Mouse (Mus musculus) forebrain, embryonic 13.5 days (tissue): ENCODE data around the gene Vwa8. TPM values are rescaled to one million over a fixed set of nuclear protein-coding genes. Genes with fewer than 3 reads are reported as not detected.

Source experiments
- ATAC-seq: fragments of 200-750 bp; cut with Nextera tagmentation; 2 replicates; pipeline ENCODE4 v1.8.0; 2017
- H3K27ac ChIP-seq: fragments of 300-500 bp; sonication (generic); 2 replicates; pipeline ENCODE4 v1.5.1; 2015; ENCODE audit warnings: inconsistent platforms, mild to moderate bottlenecking, moderate library complexity
- H3K27me3 ChIP-seq: fragments of 300-500 bp; sonication (generic); 2 replicates; pipeline ENCODE4 v1.6.1; 2015; ENCODE audit warnings: mild to moderate bottlenecking, inconsistent platforms
- H3K36me3 ChIP-seq: fragments of 300-500 bp; sonication (generic); 2 replicates; pipeline ENCODE4 v1.6.1; 2015; ENCODE audit warnings: mild to moderate bottlenecking, inconsistent platforms; ENCODE audit not compliant: poor library complexity, severe bottlenecking
- H3K4me1 ChIP-seq: fragments of 300-500 bp; sonication (generic); 2 replicates; pipeline ENCODE4 v1.6.1; 2015; ENCODE audit warnings: inconsistent platforms
- H3K4me2 ChIP-seq: fragments of 300-500 bp; sonication (generic); 2 replicates; pipeline ENCODE4 v1.6.1; 2015; ENCODE audit warnings: inconsistent platforms, mild to moderate bottlenecking, moderate library complexity
- H3K4me3 ChIP-seq: fragments of 300-500 bp; sonication (generic); 2 replicates; pipeline ENCODE4 v1.5.1; 2015; ENCODE audit warnings: mild to moderate bottlenecking, inconsistent platforms
- H3K9ac ChIP-seq: fragments of 300-500 bp; sonication (generic); 2 replicates; pipeline ENCODE4 v1.6.1; 2015; ENCODE audit warnings: mild to moderate bottlenecking, inconsistent platforms
- H3K9me3 ChIP-seq: fragments of 300-500 bp; sonication (generic); replicated peaks from 2 replicates; pipeline ENCODE4 v1.6.1; 2016; ENCODE audit warnings: inconsistent platforms
- WGBS: fragments of 180-500 bp; shearing (Covaris S2); methylation state at CpG from one replicate; pipeline ENCODE4 v1.1.7; 2015; 5-methylcytosine and 5-hydroxymethylcytosine counted together
- polyA plus RNA-seq: library from polyadenylated mRNA; unstranded; fragments of >200 nt; fragmentation: Nextera tagmentation; extraction: Ambion mirVana; gene quantifications from 2 replicates; pipeline ENCODE4 v1.2.1, GENCODE M21; 2015

The Vwa8 gene
- polyA plus RNA-seq, 1 experiment from 2014 or later, result 5.2 TPM

DNA sequence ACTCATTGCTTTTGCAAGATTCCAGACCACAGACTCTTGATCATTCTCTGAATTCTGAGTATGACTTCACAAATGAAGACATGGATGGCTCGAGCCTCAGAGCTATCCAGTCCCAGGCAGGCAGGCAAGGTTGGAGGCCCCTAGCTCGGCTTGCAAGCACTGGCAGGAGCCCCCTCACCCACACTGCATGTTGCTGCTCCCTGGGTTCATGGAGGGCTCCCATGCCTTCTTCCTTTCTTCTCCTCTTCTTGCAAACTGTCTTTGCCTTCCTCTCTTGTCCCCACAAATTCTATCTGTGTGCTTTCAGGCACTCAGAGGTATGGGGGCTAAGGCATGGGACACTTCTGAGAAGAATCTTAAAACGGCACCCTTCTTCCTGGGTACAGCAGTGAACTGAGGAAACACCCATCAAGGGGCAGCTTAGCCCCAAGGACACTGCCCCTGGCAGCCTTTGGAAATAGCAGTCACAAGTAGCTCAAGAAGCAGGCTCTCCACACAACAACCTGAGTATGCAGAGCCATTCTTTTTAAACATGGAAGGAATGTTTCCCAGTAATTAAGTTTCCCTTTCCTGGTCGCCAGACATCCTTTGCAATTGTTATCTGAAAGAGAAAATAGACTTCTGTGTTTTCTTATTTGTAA lies 354.0 kb downstream of the Vwa8 start:
- ATAC-seq, result peak; percentile 34; the same call in 1 of the 2 replicates
- no peak overlapping the region for H3K9ac ChIP-seq
- no peak overlapping the region for H3K4me3 ChIP-seq
- no peaks in the 10 kb centered on the region for H3K36me3 ChIP-seq
- WGBS, result 11% methylated on average over 4 of the region's 4 CpGs
- H3K4me1 ChIP-seq, result peaks cover 70% of the 10 kb centered on the region
- H3K27me3 ChIP-seq, result no peaks in the 10 kb centered on the region
- H3K4me2 ChIP-seq, result peak overlapping the region; percentile 21; the same call in 1 of the 2 replicates
- H3K27ac ChIP-seq, result peak overlapping the region; percentile 96
- no peaks in the 10 kb centered on the region for H3K9me3 ChIP-seq

DNA sequence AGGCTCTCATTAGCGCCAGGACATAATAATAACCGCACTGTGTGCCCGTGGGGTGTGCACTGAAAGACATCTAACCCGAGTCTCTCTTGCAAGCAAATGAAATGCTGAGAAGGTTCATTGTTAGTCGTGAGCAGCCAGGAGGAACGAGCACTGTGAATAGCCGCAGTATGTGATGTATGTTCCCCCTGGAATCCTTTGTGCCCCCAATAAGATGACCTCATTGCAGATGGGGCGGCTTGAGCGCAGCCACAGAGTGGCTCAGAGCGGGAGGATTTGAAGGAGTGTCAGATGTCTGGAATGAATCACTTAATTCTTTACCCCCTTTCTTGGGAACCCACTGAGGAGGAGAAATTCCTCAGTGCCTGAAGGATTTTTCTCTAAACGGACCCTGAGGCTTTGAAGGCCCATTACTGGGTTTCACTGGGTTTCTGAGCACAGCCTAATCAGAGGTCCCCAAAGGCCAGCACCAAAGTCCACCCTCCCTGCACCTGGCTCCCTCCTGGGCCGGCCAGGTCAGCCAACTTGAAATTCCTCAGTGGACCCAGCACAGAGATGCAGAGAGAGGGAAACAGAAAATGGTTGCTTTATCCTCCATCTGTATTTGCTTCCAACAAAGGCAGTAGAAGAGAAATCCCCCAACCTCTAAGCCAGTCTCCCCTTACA lies 354.8 kb downstream of the Vwa8 start:
- no peak overlapping the region for H3K9ac ChIP-seq
- no peak overlapping the region for H3K4me3 ChIP-seq
- under 1% methylated on average over 12 of the region's 12 CpGs for WGBS
- no peaks in the 10 kb centered on the region for H3K27me3 ChIP-seq
- H3K4me1 ChIP-seq, result peaks cover 70% of the 10 kb centered on the region
- ATAC-seq, result peak; percentile 95
- H3K4me2 ChIP-seq, result peak overlapping the region; percentile 31
- H3K27ac ChIP-seq, result peak overlapping the region; percentile 96
- no peaks in the 10 kb centered on the region for H3K36me3 ChIP-seq
- no peaks in the 10 kb centered on the region for H3K9me3 ChIP-seq

DNA sequence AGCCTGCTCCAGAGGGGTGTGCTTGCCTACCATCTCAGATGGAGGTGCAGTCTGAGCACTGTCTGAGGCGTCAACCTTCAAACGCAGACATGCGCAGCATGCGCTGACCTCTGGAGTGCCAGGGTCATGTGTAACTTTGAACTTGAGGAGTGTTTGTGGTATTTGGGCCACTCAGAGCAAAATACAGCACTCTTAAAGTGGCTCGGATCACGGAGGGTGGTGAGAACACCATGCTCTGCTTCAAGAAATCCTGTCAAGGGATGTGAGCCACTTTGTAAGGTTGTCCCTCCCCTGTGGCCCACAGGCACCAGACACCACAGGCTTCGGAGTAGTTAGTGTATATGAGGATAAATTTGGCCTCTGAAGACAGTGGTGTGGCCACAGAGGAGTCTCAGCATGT lies 356.0 kb downstream of the Vwa8 start:
- Histone ChIP-seq H3K9ac (no peak overlapping the region), H3K36me3 (no peaks in the 10 kb centered on the region), H3K9me3 (no peaks in the 10 kb centered on the region), H3K4me2 (no peak overlapping the region), H3K27me3 (no peaks in the 10 kb centered on the region), H3K4me1 (peaks cover 65% of the 10 kb centered on the region), H3K27ac (peak overlapping the region; percentile 96), H3K4me3 (no peak overlapping the region)
- WGBS, result 89% methylated on average over 7 of the region's 7 CpGs
- no peak for ATAC-seq

DNA sequence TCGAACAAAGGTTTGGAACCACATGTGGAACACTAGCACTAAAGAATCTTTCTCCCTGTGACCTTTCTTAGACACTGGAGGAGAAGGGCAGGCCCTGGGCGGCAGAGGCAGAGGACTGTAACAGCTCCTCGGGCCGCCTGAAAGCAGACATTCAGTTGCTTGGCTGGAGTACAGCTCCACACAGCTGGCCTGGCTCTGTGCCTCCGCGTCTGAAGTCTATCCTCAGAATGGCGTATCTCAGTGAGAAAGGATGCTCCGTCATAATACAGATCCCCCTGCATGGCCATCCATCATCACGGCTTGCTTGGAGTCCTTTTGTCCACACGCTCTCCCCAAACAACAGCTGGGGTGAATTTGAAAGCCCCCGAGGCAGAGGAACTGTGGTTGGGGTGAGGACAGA lies 357.4 kb downstream of the Vwa8 start:
- no peak overlapping the region for H3K4me3 ChIP-seq
- H3K4me2 ChIP-seq, result no peak overlapping the region
- H3K27ac ChIP-seq, result peak overlapping the region; percentile 96
- peak; percentile 34; the same call in 1 of the 2 replicates for ATAC-seq
- H3K9me3 ChIP-seq, result no peaks in the 10 kb centered on the region
- peaks cover 52% of the 10 kb centered on the region for H3K4me1 ChIP-seq
- WGBS, result 42% methylated on average over 11 of the region's 11 CpGs
- H3K36me3 ChIP-seq, result no peaks in the 10 kb centered on the region
- H3K27me3 ChIP-seq, result no peaks in the 10 kb centered on the region
- H3K9ac ChIP-seq, result no peak overlapping the region

DNA sequence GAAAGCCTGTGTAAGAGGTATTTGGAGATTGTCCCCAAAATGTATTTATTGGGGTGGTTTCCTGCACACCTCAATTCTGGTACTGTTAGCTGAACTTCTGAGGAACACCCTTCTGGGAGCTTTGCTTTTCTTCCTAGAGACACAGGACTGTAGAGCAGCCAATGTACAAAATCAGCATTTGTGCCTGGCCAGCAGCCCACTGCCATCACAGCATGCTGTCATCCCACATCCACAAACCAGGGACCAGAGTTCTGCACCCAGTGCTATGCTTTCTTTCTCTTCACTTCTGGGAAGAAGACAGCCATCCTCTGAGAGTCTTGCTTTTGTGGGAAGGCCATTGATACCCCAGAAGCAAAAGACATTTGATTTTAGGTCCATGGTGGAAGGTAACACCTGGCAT lies 359.6 kb downstream of the Vwa8 start:
- Histone ChIP-seq H3K9me3 (no peaks in the 10 kb centered on the region), H3K4me3 (no peak overlapping the region), H3K4me1 (peaks cover 34% of the 10 kb centered on the region), H3K36me3 (no peaks in the 10 kb centered on the region), H3K27ac (no peak overlapping the region), H3K9ac (no peak overlapping the region), H3K27me3 (no peaks in the 10 kb centered on the region), H3K4me2 (no peak overlapping the region)
- no peak for ATAC-seq

DNA sequence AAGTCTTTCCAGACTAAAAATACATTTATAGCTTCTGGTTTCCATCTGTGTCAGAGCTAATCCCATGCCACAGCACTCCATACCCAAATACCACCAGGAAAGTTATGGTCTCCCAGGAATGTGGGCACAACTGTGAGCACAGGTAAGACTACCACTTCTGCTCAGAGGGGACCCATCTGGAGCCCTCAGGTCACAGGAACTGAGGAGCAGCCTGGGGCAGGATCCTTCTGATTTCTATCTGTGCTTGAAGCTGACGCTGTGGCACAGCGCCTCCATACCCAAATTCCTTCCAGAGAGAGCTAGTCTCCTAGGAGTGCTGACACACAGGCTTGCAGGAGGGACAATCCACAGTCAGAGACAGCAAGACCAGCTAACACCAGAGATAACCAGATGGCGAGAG lies 361.0 kb downstream of the Vwa8 start:
- Histone ChIP-seq H3K36me3 (no peaks in the 10 kb centered on the region), H3K27me3 (no peaks in the 10 kb centered on the region), H3K4me3 (no peak overlapping the region), H3K4me1 (peaks cover 20% of the 10 kb centered on the region), H3K4me2 (no peak overlapping the region), H3K9ac (no peak overlapping the region), H3K27ac (no peak overlapping the region), H3K9me3 (no peaks in the 10 kb centered on the region)
- WGBS, result 89% methylated on average over 3 of the region's 3 CpGs
- ATAC-seq, result no peak

DNA sequence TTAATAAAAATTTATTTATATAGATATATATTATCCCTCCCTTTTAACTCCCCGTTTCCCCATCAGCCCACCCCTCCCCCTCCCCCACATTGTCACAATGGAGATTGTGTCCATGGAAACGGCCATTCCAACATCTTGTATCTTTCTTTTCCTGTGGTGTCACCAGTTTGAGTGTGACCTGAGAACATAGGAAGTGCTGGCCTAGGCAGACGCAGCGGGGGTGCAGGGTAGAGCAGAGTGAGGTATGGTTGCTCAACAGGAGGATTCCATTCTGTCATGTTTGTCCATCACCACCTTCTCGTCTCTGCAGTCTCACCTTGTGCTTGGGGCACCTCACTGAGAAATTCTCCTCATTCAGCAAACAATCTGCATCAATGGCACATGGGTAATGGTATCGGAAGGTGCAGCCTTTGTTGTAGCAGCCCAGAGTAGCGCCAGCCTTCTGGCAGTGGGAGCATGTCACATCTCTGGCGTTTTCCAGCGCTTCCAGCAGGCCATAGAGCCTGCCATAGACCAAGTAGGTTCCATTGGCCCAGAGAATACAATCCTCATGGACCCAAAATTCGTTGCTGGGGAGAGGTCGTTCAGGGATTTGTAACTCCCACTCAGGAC lies 363.6 kb downstream of the Vwa8 start:
- 87% methylated on average over 11 of the region's 11 CpGs for WGBS
- Histone ChIP-seq H3K9me3 (no peaks in the 10 kb centered on the region), H3K27me3 (no peaks in the 10 kb centered on the region), H3K4me2 (no peak overlapping the region), H3K4me3 (no peak overlapping the region), H3K4me1 (no peaks in the 10 kb centered on the region), H3K27ac (no peak overlapping the region), H3K36me3 (no peaks in the 10 kb centered on the region), H3K9ac (no peak overlapping the region)
- no peak for ATAC-seq

DNA sequence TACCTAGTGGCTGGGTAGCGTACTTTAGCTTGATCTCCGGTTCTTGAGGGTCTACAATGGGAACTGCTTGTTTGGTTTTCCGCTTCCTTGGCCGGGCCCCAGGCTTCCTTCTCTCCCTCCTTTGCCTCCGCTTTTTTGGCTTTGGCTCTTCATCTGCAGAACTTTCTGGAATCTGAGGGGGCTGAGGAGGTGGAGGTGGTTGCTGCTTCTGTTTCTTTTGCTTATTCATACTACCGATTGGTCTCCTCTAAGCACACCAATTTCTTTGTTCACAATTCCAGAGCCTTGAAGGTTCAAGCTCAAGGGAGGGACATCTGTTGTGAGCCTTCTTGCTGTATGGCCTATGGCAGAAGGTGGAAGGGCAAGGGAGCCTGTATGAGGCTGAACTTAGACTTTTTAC lies 365.3 kb downstream of the Vwa8 start:
- H3K9ac ChIP-seq, result no peak overlapping the region
- no peak for ATAC-seq
- H3K9me3 ChIP-seq, result no peaks in the 10 kb centered on the region
- H3K27ac ChIP-seq, result no peak overlapping the region
- WGBS, result 90% methylated on average over 6 of the region's 6 CpGs
- no peak overlapping the region for H3K4me3 ChIP-seq
- H3K4me2 ChIP-seq, result no peak overlapping the region
- no peaks in the 10 kb centered on the region for H3K27me3 ChIP-seq
- no peaks in the 10 kb centered on the region for H3K36me3 ChIP-seq
- H3K4me1 ChIP-seq, result no peaks in the 10 kb centered on the region

DNA sequence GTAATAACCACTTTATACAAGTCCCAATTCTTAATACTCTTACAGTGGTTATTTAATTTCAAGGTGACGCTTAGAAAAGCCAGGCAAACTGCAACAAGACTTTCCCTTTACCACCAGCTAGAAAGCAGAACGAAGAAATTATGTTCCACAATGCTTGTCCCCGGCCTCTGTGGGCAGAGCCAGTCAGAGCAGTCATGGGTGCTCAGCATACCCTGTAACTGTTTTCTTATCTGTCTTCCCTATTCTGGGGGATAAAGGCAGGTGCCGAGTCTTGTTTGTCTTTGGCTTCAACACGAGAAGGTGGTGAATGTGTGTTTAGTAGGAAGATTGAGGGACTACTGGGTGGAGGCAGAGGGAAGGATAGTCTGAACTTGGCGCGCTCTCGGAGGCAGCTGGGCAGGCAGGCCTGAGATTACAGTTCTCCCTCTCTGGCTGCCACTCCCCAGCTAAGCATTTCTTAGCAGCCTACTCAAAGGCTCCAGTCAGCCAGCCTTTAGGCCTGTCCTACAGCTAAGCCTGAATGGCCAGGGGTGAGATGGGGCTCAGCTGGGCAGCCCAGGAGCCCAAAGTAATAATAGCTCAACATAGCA lies 365.9 kb downstream of the Vwa8 start:
- H3K4me2 ChIP-seq, result no peak overlapping the region
- 87% methylated on average over 8 of the region's 8 CpGs for WGBS
- no peak overlapping the region for H3K27ac ChIP-seq
- no peaks in the 10 kb centered on the region for H3K27me3 ChIP-seq
- H3K4me1 ChIP-seq, result no peaks in the 10 kb centered on the region
- H3K36me3 ChIP-seq, result no peaks in the 10 kb centered on the region
- no peak overlapping the region for H3K9ac ChIP-seq
- H3K4me3 ChIP-seq, result no peak overlapping the region
- ATAC-seq, result no peak
- H3K9me3 ChIP-seq, result no peaks in the 10 kb centered on the region

DNA sequence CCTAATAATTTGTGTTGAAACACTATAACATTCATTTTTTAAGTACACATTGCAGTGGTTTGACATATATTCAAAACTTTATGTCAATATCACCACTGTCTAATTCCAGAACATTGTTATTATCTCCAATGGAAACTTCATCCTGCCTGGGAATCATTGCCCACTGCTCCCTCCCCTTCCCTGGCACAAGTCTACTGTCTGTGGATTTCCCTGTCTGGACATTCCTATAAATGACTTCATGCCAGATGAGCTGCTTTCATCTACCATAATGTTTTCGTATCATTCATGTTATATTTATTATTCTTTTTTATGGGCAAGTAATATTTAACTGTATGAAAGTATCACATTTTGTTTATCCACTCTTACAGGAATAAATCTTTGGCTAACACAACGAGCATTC lies 367.5 kb downstream of the Vwa8 start:
- Histone ChIP-seq H3K4me1 (no peaks in the 10 kb centered on the region), H3K9me3 (no peaks in the 10 kb centered on the region), H3K9ac (no peak overlapping the region), H3K4me3 (no peak overlapping the region), H3K27me3 (no peaks in the 10 kb centered on the region), H3K27ac (no peak overlapping the region), H3K4me2 (no peak overlapping the region), H3K36me3 (no peaks in the 10 kb centered on the region)
- ATAC-seq, result no peak
- WGBS, result 88% methylated on average over 2 of the region's 2 CpGs

DNA sequence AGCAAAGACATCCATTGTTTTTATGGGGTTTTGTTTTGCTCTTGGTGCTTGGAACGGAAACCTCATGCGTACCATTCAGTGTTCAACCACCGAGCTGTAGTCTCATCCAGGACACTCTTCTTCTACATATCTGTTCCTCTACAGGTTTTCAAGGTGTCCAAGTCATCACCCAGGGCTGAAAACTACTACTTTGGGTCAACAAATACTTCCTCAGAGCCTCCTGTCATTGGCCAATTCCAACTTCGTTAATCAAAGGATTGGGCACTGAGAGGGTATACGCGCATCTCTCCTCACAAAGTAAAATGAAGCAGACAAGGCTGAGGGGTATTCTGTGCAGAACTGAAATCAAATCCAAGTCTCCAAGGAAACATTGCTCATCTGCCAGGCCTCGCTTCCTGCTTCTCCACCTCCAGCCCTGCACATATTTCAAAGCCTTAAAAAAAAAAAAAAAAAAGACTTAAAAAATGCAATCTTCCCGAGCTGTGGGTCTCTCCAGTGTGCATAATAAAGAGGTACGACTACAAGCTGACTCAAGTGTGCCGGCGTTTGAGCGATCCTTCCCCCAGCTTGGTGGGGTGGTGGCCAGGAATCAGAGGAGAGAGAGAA lies 374.7 kb downstream of the Vwa8 start:
- Histone ChIP-seq H3K27ac (no peak overlapping the region), H3K9ac (no peak overlapping the region), H3K4me3 (no peak overlapping the region), H3K27me3 (no peaks in the 10 kb centered on the region), H3K4me1 (no peaks in the 10 kb centered on the region), H3K4me2 (no peak overlapping the region), H3K36me3 (no peaks in the 10 kb centered on the region), H3K9me3 (no peaks in the 10 kb centered on the region)
- 92% methylated on average over 12 of the region's 12 CpGs for WGBS
- no peak for ATAC-seq

DNA sequence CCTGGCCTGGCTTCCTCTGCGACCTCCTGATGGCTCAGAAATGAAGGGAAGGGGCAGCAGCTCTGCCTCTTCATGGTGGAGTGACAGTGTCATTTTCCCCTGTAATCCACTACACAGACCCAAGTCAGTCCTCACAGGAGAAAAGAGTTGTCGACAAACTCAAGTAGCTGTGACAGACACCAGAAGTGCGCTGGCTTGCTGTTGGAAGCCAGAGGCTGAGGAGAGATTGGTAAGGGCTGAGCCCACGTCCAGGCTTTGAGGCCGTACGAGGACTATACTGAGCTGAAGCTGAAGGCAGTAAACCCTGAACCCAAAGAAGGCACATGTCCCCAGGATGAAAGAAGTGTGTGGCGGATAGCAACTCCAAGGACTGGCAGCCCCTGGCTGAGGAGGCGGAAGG lies 376.6 kb downstream of the Vwa8 start:
- WGBS, result 76% methylated on average over 8 of the region's 8 CpGs

More for the DNA sequence above, 376.6 kb downstream of the Vwa8 start:
- H3K36me3 ChIP-seq, result no peaks in the 10 kb centered on the region
- no peaks in the 10 kb centered on the region for H3K4me1 ChIP-seq
- H3K27me3 ChIP-seq, result no peaks in the 10 kb centered on the region
- ATAC-seq, result no peak
- no peak overlapping the region for H3K4me2 ChIP-seq
- no peak overlapping the region for H3K27ac ChIP-seq
- no peak overlapping the region for H3K9ac ChIP-seq
- no peaks in the 10 kb centered on the region for H3K9me3 ChIP-seq
- H3K4me3 ChIP-seq, result no peak overlapping the region
